ENCODE assay signal across 8 mouse cellular contexts in genomic region chr6:72831276-72831675, GRCm38 (mm10). TPM values are rescaled to one million over a fixed set of nuclear protein-coding genes. Genes with fewer than 3 reads are reported as not detected.
A peak's percentile ranks its signal among the peaks of the same experiment; 100 is the strongest.
DNase-seq lines count a peak whose midpoint lies in the region; ATAC-seq and TF ChIP-seq lines count a peak whose summit lies in the region.

No protein-coding gene starts in this region.

- peak; percentile 42; the same call in 1 of the 2 replicates for ATAC-seq in erythroid progenitor cell, adult 5-6 weeks (replicated peaks; ENCODE audit: low FRiP score, poor library complexity, severe bottlenecking)
- ATAC-seq in lung, embryonic 16.5 days (ENCODE audit: low read depth), result peak; percentile 47
- no peak for ATAC-seq in activated CD4-positive, CD25-positive, alpha-beta regulatory T cell, adult 4 months

- no peak overlapping the region for H3K4me2 ChIP-seq in lung, embryonic 16.5 days (ENCODE audit: low read depth, low read length)

- H3K9ac ChIP-seq in ES-Bruce4 (ENCODE audit: low read depth, poor library complexity, severe bottlenecking), result no peak overlapping the region
- H3K9ac ChIP-seq in lung, embryonic 16.5 days (ENCODE audit: low read length), result no peak overlapping the region

- H3K4me3 ChIP-seq in ES-Bruce4 (ENCODE audit: low read depth, low read length), result no peak overlapping the region
- no peak overlapping the region for H3K4me3 ChIP-seq in lung, embryonic 16.5 days (ENCODE audit: low read length)

- H3K9me3 ChIP-seq in ES-Bruce4 (replicated peaks; ENCODE audit: control insufficient read depth, insufficient read depth, low read length, poor library complexity, severe bottlenecking), result no peaks in the 10 kb centered on the region
- H3K9me3 ChIP-seq in lung, embryonic 16.5 days (ENCODE audit: control insufficient read depth, low read length), result no peaks in the 10 kb centered on the region

- no peaks in the 10 kb centered on the region for H3K4me1 ChIP-seq in ES-Bruce4 (ENCODE audit: control insufficient read depth, insufficient read depth, low read length)
- H3K4me1 ChIP-seq in lung, embryonic 16.5 days (replicated peaks; ENCODE audit: control insufficient read depth, insufficient read depth, low read length), result no peaks in the 10 kb centered on the region

- no peaks in the 10 kb centered on the region for H3K36me3 ChIP-seq in ES-Bruce4 (ENCODE audit: control insufficient read depth, insufficient read depth, low read length, poor library complexity, severe bottlenecking)
- H3K36me3 ChIP-seq in lung, embryonic 16.5 days (ENCODE audit: control insufficient read depth, insufficient read depth, low read length), result no peaks in the 10 kb centered on the region

- TF ChIP-seq POLR2A in ES-Bruce4 (IDR thresholded peaks at IDR 0.05; ENCODE audit: insufficient read depth, low read length), result no peak

- peak; percentile 91 for DNase-seq in ZHBTc4 (ENCODE audit: low read depth, low spot score)
- DNase-seq in heart, postnatal 36 days, result peak; percentile 64 to 76
- DNase-seq in layer of hippocampus, adult 11-12 months (ENCODE audit: low spot score), result peak; percentile 62
- DNase-seq in skeletal muscle tissue, adult 2 months (ENCODE audit: low read depth, low spot score), result peak; percentile 24

- intact Hi-C loops in heart, postnatal 36 days (cut with DNase I), result loop anchor here (1.0 to 10.0 kb wide), 4 partner anchors 40 to 406 kb away; no protein-coding TSS in a partner anchor

- 21% methylated on average over 3 of the region's 3 CpGs for WGBS in lung, embryonic 16.5 days

- TF ChIP-seq CTCF in ES-Bruce4 (IDR thresholded peaks at IDR 0.05; ENCODE audit: low read depth, low read length), result peak; percentile 43

- no peak for TF ChIP-seq EP300 in ES-Bruce4 (IDR thresholded peaks at IDR 0.05; ENCODE audit: insufficient read depth, low read depth, low read length)

- H3K27me3 ChIP-seq in ES-Bruce4 (ENCODE audit: control insufficient read depth, insufficient read depth, low read length, poor library complexity, severe bottlenecking), result no peaks in the 10 kb centered on the region
- H3K27me3 ChIP-seq in lung, embryonic 16.5 days (ENCODE audit: control insufficient read depth, insufficient read depth, low read depth, low read length), result peaks cover under 1% of the 10 kb centered on the region; the same call in 1 of the 2 replicates

- no peak overlapping the region for H3K27ac ChIP-seq in ES-Bruce4 (ENCODE audit: insufficient read depth, low read length)
- H3K27ac ChIP-seq in lung, embryonic 16.5 days (ENCODE audit: low read length), result no peak overlapping the region

RNA-seq across cellular contexts. Expression of gene Tcf7l1, which starts 42.2 kb away (rescaled TPM):
- polyA plus RNA-seq in ES-Bruce4 (2011; ENCODE audit: insufficient read depth, insufficient read length, low read depth, missing spikeins), result 84.8 and 93.4 TPM in 2 replicates
- 5.9 TPM in 1 of 2 replicates, not detected in the other for total RNA-seq in erythroid progenitor cell, adult 5-6 weeks (2015; ENCODE audit: low replicate concordance)
- not detected in 2 replicates for total RNA-seq in erythroid progenitor cell, adult 5-6 weeks (2017; ENCODE audit: low replicate concordance)
- 10 to 100 TPM; 10.5 to 11.9 TPM for total RNA-seq in heart, postnatal 36 days (2021)
- 29.2 and 31.9 TPM in 2 replicates for polyA plus RNA-seq in lung, embryonic 16.5 days (2015; fragmentation: Nextera tagmentation; extraction: Ambion mirVana)
- polyA plus RNA-seq in activated CD4-positive, CD25-positive, alpha-beta regulatory T cell, adult 4 months (2017; shearing (Covaris generic)), result under 1 TPM; 0.40 to 0.75 TPM

Comparison
In these comparisons a context has a peak if more than half of its experiments do, and no peak if none do; other contexts are left out.
1. DNase-seq: peak in every context shown above with its lines; median percentile 91 in ZHBTc4; 70 in heart, postnatal 36 days; 62 in layer of hippocampus, adult 11-12 months; 24 in skeletal muscle tissue, adult 2 months.
2. RNA of gene Tcf7l1, which starts 42.2 kb away (polyA plus RNA-seq): 84.8 to 93.4 TPM in ES-Bruce4 and 29.2 to 31.9 TPM in lung, embryonic 16.5 days; 0.40 to 0.75 TPM in activated CD4-positive, CD25-positive, alpha-beta regulatory T cell, adult 4 months; every median in the first group is over 10 times any median in the second.